Mouse (Mus musculus) large intestine, adult 2 months (tissue): Measurements from ENCODE around the gene Pskh1. TPM values are rescaled to one million over a fixed set of nuclear protein-coding genes. Genes with fewer than 3 reads are reported as not detected.

Experiments
- polyA plus RNA-seq: library from polyadenylated mRNA; depleted of rRNA; stranded (reverse); fragments of >200 nt; gene quantifications from 2 replicates; pipeline ENCODE4 v1.2.3, GENCODE M21; 2012; rRNA removed

Pskh1 gene
- polyA plus RNA-seq, 1 experiment, result 20.2 TPM

Other genes with a start within 250 kb of the Pskh1 start
- gene Carmil2, start 214.2 kb upstream of the Pskh1 start, polyA plus RNA-seq, result 4.1 and 4.3 TPM in 2 replicates
- gene Acd, start 199.3 kb upstream of the Pskh1 start, polyA plus RNA-seq, result 25.5 and 26.4 TPM in 2 replicates
- gene Pard6a, start 199.3 kb upstream of the Pskh1 start, polyA plus RNA-seq, result 9.2 and 11.5 TPM in 2 replicates
- not detected in 2 replicates for gene 4933405L10Rik, start 192.8 kb upstream of the Pskh1 start, polyA plus RNA-seq
- gene Enkd1, start 192.2 kb upstream of the Pskh1 start, polyA plus RNA-seq, result 5.8 and 6.6 TPM in 2 replicates
- gene Gfod2, start 141.8 kb upstream of the Pskh1 start, polyA plus RNA-seq, result 5.6 and 8.7 TPM in 2 replicates
- 13.9 and 20.0 TPM in 2 replicates for gene Ranbp10, start 73.1 kb upstream of the Pskh1 start, polyA plus RNA-seq
- gene Tsnaxip1, start 72.7 kb upstream of the Pskh1 start, polyA plus RNA-seq, result not detected in 2 replicates
- 20.5 and 20.6 TPM in 2 replicates for gene Cenpt, start 47.2 kb upstream of the Pskh1 start, polyA plus RNA-seq
- 30.3 and 34.5 TPM in 2 replicates for gene Thap11, start 45.3 kb upstream of the Pskh1 start, polyA plus RNA-seq
- gene Nutf2, start 39.9 kb upstream of the Pskh1 start, polyA plus RNA-seq, result 32.0 and 34.5 TPM in 2 replicates
- 37.7 and 51.4 TPM in 2 replicates for gene Edc4, start 19.6 kb upstream of the Pskh1 start, polyA plus RNA-seq
- gene Nrn1l, start 6.9 kb upstream of the Pskh1 start, polyA plus RNA-seq, result 0.84 and 1.2 TPM in 2 replicates
- gene Ctrl, start 33.4 kb downstream of the Pskh1 start, polyA plus RNA-seq, result 6.3 and 8.0 TPM in 2 replicates
- gene Psmb10, start 38.0 kb downstream of the Pskh1 start, polyA plus RNA-seq, result 659 and 697 TPM in 2 replicates
- 0.89 and 1.0 TPM in 2 replicates for gene Lcat, start 42.9 kb downstream of the Pskh1 start, polyA plus RNA-seq
- gene Slc12a4, start 65.7 kb downstream of the Pskh1 start, polyA plus RNA-seq, result 9.0 and 12.6 TPM in 2 replicates
- 0.10 and 0.14 TPM in 2 replicates for gene Dpep3, start 79.0 kb downstream of the Pskh1 start, polyA plus RNA-seq
- 7.2 and 9.9 TPM in 2 replicates for gene Dus2, start 90.9 kb downstream of the Pskh1 start, polyA plus RNA-seq
- not detected in 2 replicates for gene Dpep2nb, start 105.5 kb downstream of the Pskh1 start, polyA plus RNA-seq
- gene Ddx28, start 111.4 kb downstream of the Pskh1 start, polyA plus RNA-seq, result 6.3 and 6.7 TPM in 2 replicates
- 14.8 and 27.1 TPM in 2 replicates for gene Nfatc3, start 158.4 kb downstream of the Pskh1 start, polyA plus RNA-seq
- 19.4 and 32.1 TPM in 2 replicates for gene Esrp2, start 236.5 kb downstream of the Pskh1 start, polyA plus RNA-seq
- 4.5 TPM in 2 replicates for gene Pla2g15, start 250.0 kb downstream of the Pskh1 start, polyA plus RNA-seq